14 mouse cellular contexts compared by ENCODE assay signal in genomic region chr2:178673621-178674020, GRCm38 (mm10).
"Had no signal": no experiment of that assay in that cellular context is flagged by ENCODE, and none has a peak within 500 bp of the region (broad histone marks: within the 10 kb centered on the region; RNA-seq: fewer than 3 reads in every experiment).

No protein-coding gene starts in this region.

- H3K27ac ChIP-seq: limb, embryonic 10.5 days; liver, embryonic 15.5 days; midbrain, embryonic 13.5 days; stomach, embryonic 15.5 days had no signal

- H3K9ac ChIP-seq: liver, embryonic 15.5 days; midbrain, embryonic 13.5 days; stomach, embryonic 15.5 days had no signal

- H3K4me2 ChIP-seq: liver, embryonic 11.5 days; liver, embryonic 15.5 days; midbrain, embryonic 13.5 days; stomach, embryonic 15.5 days had no signal

- H3K9me3 ChIP-seq: limb, embryonic 10.5 days; liver, embryonic 15.5 days; midbrain, embryonic 13.5 days; stomach, embryonic 15.5 days had no signal

- H3K4me3 ChIP-seq: limb, embryonic 10.5 days; liver, embryonic 15.5 days; midbrain, embryonic 13.5 days; stomach, embryonic 15.5 days had no signal

- H3K4me1 ChIP-seq: stomach, embryonic 15.5 days had no signal

- H3K36me3 ChIP-seq: limb, embryonic 10.5 days; liver, embryonic 15.5 days; midbrain, embryonic 13.5 days; stomach, embryonic 15.5 days had no signal

- ATAC-seq: lung, postnatal 0 days; midbrain, embryonic 13.5 days had no signal

- DNase-seq: kidney, adult 18-20 months; kidney, postnatal 10 days; kidney, postnatal 4 days; lung, adult 2 months; lung, postnatal 36 days; right cerebral cortex, postnatal 14 days; thymus, adult 2 months; thymus, postnatal 25 days had no signal

- H3K27me3 ChIP-seq: liver, embryonic 15.5 days; midbrain, embryonic 13.5 days had no signal
